Mouse (Mus musculus) CH12.LX (cell line): Measurements from ENCODE around the gene Cacna1c.

Source experiments
- CTCF ChIP-seq, 2 experiments: IDR thresholded peaks in 1 of 2; conservative IDR thresholded peaks in 1 of 2; 2 replicates each; pipeline ENCODE4 v1.5.1; 2011 to 2012; ENCODE audit warnings: low read depth in 2 of 2, low read length in 2 of 2, improper control_type of control experiment in 1 of 2, inconsistent platforms in 1 of 2, mild to moderate bottlenecking in 1 of 2, moderate library complexity in 1 of 2
- MYC ChIP-seq: IDR thresholded peaks from 2 replicates; pipeline ENCODE4 v1.6.1; 2011; ENCODE audit warnings: low read depth, mild to moderate bottlenecking, improper control_type of control experiment, low read length
- TBP ChIP-seq: conservative IDR thresholded peaks from 2 replicates; pipeline ENCODE4 v1.6.1; 2011; ENCODE audit warnings: low read depth, low read length, improper control_type of control experiment
- ZNF384 ChIP-seq: IDR thresholded peaks from 2 replicates; pipeline ENCODE4 v1.6.1; 2012; ENCODE audit warnings: low read depth, low read length, improper control_type of control experiment, inconsistent platforms

DNA sequence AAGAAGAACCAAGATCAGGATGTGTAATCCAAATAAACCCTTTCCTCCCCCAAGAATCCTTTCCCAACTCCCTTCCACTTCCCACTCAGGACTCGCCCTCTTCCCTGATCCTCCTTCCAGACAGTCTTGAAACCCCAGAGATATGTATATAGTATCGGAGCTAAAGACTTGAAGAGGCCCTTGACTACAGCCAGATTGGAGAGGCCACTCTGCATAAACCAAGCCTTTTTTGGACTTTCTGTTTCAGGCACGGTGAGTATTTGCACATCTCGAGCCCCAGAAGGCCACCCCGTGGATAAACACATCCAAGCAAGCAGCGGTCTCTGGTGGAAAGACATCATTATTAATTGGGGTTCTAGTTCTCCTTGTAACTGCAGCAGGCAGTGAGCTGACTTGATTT lies 249.6 kb downstream of the Cacna1c start:
- TF ChIP-seq TBP (no peak), ZNF384 (no peak), CTCF (conservative IDR thresholded peaks at IDR 0.05 in 1 of 2, IDR thresholded peaks at IDR 0.05 in 1 of 2; ENCODE audit: low read depth in 2 of 2, low read length in 2 of 2) (no peak), MYC (no peak)
